Mouse (Mus musculus) liver, postnatal 0 days (tissue): ENCODE results near the gene Gsg1l.

Experiments
- CTCF ChIP-seq: sonication (generic); IDR thresholded peaks from 2 replicates; pipeline ENCODE4 v1.5.1; 2016; ENCODE audit warnings: antibody characterized with exemption, low read depth
- EP300 ChIP-seq: IDR thresholded peaks from 2 replicates; pipeline ENCODE4 v1.6.1; 2016; ENCODE audit warnings: antibody characterized with exemption, low read depth, mild to moderate bottlenecking

- TF ChIP-seq CTCF (no peak), EP300 (no peak)
Observed at GRCm38 (mm10) chr7:125900386-125901161, 181.6 kb downstream of the Gsg1l start.
